Mouse (Mus musculus): Measurements from ENCODE around the gene Gga2.

DNA sequence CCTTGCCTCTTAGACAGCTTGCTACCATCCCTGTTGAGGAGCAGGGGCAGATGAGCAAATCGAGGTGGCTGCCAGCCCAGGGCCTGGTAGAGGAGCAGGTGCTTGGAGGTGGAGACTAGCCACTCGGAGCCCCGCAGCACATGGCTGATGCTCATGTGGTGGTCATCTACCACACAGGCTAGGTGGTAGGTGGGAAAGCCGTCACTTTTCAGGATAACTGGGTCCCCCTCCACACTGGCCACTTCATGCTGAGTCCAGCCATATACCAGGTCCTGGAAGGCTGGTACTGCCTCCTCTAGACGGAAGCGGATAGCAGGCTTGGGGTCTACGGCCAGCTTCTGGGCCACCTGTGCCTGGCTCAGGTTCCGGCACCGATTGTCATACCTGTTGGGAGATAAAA, 27.2 kb upstream of the Gga2 start:
- TF ChIP-seq CTCF (IDR thresholded peaks at IDR 0.05) (no peak), EP300 (IDR thresholded peaks at IDR 0.05) (no peak)
